Mouse (Mus musculus) large intestine, adult 2 months (tissue): ENCODE results near the gene Fancd2os. TPM values are rescaled to one million over a fixed set of nuclear protein-coding genes. Genes with fewer than 3 reads are reported as not detected.

Experiments used
- DNase-seq: peaks from one replicate; pipeline ENCODE4 v3.0.0-alpha.2; 2012; ENCODE audit warnings: low read depth, low spot score
- WGBS: fragments of 180-500 bp; shearing (Covaris S2); methylation state at CpG from one replicate; pipeline ENCODE4 v1.1.7; 2018; 5-methylcytosine and 5-hydroxymethylcytosine counted together
- polyA plus RNA-seq: library from polyadenylated mRNA; depleted of rRNA; stranded (reverse); fragments of >200 nt; gene quantifications from 2 replicates; pipeline ENCODE4 v1.2.3, GENCODE M21; 2012; rRNA removed

Fancd2os gene
- polyA plus RNA-seq, 1 experiment, result not detected

- no peak for DNase-seq
- WGBS, result 66% methylated on average over 7 of the region's 7 CpGs
Measured at GRCm38 (mm10) chr6:113609293-113609692, 8.8 kb upstream of the Fancd2os start.

DNA sequence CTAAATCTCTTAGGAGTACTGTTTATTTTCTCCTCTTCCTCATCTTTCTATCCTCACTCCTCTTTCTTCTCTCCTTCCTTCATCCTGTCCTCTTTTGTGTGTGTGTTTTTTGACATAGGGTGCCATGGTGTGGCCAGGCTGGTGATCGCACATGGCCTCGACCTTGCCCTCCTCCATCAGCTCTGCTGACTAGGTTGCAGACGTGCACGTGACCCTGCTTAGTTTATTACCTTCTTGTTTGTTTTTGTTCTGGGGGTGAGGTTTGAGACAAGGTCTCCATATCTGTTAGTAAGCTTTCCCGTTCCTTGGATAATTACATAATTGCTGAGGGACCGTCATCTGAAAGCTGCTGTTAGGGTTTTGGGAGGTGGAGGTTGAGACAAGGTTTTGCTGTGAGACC, 8.4 kb upstream of the Fancd2os start:
- 26% methylated on average over 6 of the region's 6 CpGs for WGBS
- DNase-seq, result no peak

DNA sequence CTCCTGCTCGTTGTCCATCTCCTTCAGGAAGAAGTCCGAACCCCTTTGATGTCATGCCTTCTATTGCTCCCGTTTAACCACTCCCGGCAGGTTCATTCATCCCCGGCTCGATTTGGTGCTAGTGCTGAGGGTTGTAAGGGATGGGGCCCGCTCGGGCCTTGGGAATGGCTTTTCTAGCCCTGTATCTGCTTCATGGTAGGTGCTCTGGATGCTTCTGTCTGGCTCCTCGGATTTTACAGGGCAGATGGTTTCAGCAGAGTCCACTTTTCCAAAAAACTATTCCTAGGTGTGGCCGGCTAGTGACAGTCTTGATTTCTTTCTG, 4.7 kb upstream of the Fancd2os start:
- 2% methylated on average over 10 of the region's 10 CpGs for WGBS
- DNase-seq, result no peak

DNA sequence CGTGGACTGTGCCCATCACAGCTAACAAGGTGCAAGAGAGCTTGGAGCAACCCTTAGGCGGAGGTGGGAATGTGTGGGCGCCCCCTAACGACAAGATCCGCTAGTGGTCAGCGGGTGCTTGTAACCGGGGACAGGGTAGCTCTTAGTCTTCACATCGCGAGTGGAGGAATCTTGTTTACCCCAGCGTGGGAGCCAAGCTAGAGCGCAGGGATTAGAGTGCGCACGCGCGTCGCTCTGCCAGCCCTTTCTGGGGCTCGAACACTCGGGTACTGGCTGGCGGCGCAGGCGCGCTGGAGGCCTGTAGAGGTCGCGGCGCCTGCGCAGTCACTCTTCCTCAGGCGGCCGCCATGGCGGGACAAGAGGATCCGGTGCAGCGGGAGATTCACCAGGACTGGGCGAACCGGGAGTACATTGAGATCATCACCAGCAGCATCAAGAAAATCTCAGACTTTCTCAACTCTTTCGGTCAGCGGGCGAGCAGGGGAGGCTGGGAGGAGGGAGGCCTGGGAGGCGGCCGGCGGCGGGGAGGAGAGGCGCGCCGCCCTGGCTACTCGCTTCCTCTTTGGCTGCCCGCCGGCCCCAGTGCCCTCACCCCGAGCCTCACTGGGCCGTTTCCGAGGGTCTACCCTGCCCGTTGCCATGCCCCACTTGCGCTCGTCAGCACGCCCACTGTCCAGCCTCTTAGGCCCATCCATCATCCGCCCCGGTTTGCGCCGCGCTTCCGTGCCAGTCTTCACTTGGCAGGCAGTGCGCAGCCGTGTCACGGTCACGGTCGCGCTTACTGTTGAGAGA, 4.1 kb upstream of the Fancd2os start, which contains the start of gene Brk1:
TSS of gene Brk1 (plus strand) at position 341 of the 792 bp plus-strand sequence.
- under 1% methylated on average over 64 of the region's 65 CpGs for WGBS
- DNase-seq, result peak; percentile 57

DNA sequence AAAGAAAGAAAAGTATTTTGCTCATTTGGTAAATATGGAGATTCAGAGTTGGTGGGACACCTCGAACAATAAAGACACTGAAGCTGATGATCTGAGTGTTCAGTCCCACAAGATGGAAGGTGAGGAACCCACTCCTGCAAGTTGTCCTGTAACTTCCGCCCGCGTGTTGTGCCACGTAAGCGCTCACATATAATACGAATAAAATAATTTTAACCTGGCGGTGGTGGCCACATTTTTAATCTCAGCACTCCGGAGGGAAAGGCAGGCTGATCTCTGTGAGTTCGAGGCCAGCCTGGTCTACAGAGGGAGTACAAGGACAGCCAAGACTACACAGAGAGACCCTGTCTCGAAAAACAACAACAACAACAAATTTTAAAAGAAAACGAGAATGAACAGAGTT, 3.5 kb upstream of the Fancd2os start:
- WGBS, result 65% methylated on average over 12 of the region's 12 CpGs
- DNase-seq, result no peak

DNA sequence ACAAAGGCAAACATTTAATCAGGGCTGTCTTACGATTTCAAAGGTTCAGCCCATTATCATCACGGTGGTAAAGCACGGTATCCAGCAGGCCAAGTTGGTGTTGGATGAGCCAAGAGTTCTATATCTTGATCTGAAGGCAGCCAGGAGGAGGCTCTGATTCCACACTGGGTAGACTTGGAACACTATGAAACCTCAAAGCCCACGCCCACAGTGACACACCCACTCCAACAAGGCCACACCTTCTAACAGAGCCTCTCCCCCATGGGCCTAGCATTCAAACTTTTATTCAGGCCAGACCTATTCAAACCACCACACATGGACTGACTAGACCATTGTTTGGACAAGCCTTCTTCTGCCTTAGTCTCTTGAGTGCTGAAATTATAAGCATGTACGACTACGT, 2.3 kb upstream of the Fancd2os start:
- no peak for DNase-seq
- WGBS, result 78% methylated on average over 6 of the region's 6 CpGs

- no peak for DNase-seq
- WGBS, result 81% methylated on average over 5 of the region's 5 CpGs
Measured at GRCm38 (mm10) chr6:113599833-113600232, 682 bp downstream of the Fancd2os start.

- WGBS, result 87% methylated on average over 4 of the region's 4 CpGs
- DNase-seq, result no peak
Measured at GRCm38 (mm10) chr6:113597945-113598344, 2.6 kb downstream of the Fancd2os start.

GRCm38 (mm10) chr6:113592637-113593036, 7.9 kb downstream of the Fancd2os start:
- WGBS, result 95% methylated on average over 2 of the region's 2 CpGs
- no peak for DNase-seq

GRCm38 (mm10) chr6:113586466-113587183, 13.9 kb downstream of the Fancd2os start:
- no peak for DNase-seq
- 58% methylated on average over 5 of the region's 5 CpGs for WGBS

GRCm38 (mm10) chr6:113585065-113585464, 15.4 kb downstream of the Fancd2os start:
- WGBS, result 90% methylated on average over 5 of the region's 5 CpGs
- no peak for DNase-seq

DNA sequence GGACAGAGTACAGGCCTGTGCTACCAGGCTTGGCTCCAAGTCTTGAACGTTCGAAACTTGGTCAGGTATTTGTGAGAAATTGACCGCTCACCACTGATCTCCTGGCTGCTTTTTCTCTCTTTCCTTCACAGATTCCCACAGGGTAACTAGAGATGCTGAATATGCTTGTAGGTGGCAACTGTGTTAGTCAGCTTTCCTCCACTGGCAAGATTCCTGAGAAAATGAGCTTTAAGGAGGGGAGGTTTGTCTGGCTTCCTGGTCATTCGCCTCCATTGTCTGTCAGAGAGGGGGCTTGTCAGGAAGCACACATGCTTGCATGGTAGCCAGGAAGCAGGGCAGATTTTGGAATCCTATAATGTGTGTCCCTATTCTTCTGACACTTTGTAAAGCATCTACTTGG, 17.5 kb downstream of the Fancd2os start:
- no peak for DNase-seq

DNA sequence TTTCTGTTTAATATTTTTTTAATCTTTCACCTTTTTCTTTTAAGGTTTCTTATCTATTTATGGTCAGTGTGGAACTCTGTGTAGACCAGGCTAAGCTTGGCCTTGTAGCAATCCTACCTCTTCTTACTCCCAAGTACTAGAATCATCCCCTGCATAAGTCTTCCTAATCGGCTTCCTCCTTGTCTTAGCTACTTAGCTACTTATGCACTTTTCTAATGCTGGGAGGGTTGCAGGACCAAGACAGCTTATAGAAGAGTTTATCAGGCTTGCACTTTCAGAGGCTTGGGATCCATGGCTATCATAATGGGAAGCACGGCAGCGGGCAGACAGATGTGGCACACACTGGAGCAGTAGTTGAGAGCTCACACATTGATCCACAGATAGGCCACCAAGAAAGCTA, 21.2 kb downstream of the Fancd2os start:
- 95% methylated on average over 3 of the region's 3 CpGs for WGBS

More for the DNA sequence above, 17.5 kb downstream of the Fancd2os start:
- WGBS, result 85% methylated on average over 4 of the region's 4 CpGs

GRCm38 (mm10) chr6:113576044-113576443, 24.5 kb downstream of the Fancd2os start:
- DNase-seq, result no peak
- WGBS, result over 99% methylated on average over 6 of the region's 6 CpGs

More for the DNA sequence above, 21.2 kb downstream of the Fancd2os start:
- DNase-seq, result no peak

GRCm38 (mm10) chr6:113564557-113564956, 36.0 kb downstream of the Fancd2os start:
- WGBS, result 57% methylated on average over 1 of the region's 1 CpGs
- DNase-seq, result no peak

DNA sequence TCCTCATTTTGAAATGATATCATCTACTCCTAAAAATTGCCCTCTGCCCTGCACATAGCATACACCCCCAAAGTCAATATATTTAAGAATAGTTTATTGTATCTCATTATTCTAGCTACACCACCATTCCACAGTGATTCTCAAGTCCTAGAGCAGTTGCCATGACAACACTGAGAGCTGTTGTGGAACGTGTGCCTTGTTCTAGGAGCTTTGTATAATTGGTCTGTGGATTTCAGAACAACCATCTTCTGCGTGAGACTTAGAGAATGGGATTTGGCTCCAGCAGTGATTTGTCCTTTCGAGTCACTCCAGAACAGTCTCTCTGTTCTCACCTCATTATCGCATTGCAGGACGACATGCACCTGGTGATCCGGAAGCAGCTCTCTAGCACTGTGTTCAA, 40.8 kb downstream of the Fancd2os start:
- WGBS, result 63% methylated on average over 6 of the region's 6 CpGs
- DNase-seq, result no peak

Other genes with a start within 250 kb of the Fancd2os start
- 19.8 and 21.2 TPM in 2 replicates for gene Tada3, start 222.8 kb downstream of the Fancd2os start, polyA plus RNA-seq
- gene Arpc4, start 222.6 kb downstream of the Fancd2os start, polyA plus RNA-seq, result 131 and 134 TPM in 2 replicates
- 13.5 and 15.6 TPM in 2 replicates for gene Ttll3, start 211.5 kb downstream of the Fancd2os start, polyA plus RNA-seq
- gene Rpusd3, start 181.4 kb downstream of the Fancd2os start, polyA plus RNA-seq, result 48.7 and 58.6 TPM in 2 replicates
- 49.1 and 148 TPM in 2 replicates for gene Cidec, start 165.0 kb downstream of the Fancd2os start, polyA plus RNA-seq
- gene Jagn1, start 158.1 kb downstream of the Fancd2os start, polyA plus RNA-seq, result 68.4 and 72.0 TPM in 2 replicates
- gene Il17re, start 142.2 kb downstream of the Fancd2os start, polyA plus RNA-seq, result 4.8 and 7.5 TPM in 2 replicates
- gene Il17rc, start 129.3 kb downstream of the Fancd2os start, polyA plus RNA-seq, result 341 and 416 TPM in 2 replicates
- 11.9 and 12.3 TPM in 2 replicates for gene Creld1, start 117.4 kb downstream of the Fancd2os start, polyA plus RNA-seq
- 0.01 TPM in 1 of 2 replicates, not detected in the other for gene Prrt3, start 98.8 kb downstream of the Fancd2os start, polyA plus RNA-seq
- gene Emc3, start 69.1 kb downstream of the Fancd2os start, polyA plus RNA-seq, result 37.7 and 46.5 TPM in 2 replicates
- 2.2 and 4.2 TPM in 2 replicates for gene Fancd2, start 69.0 kb downstream of the Fancd2os start, polyA plus RNA-seq
- 138 and 168 TPM in 2 replicates for gene Brk1, start 4.1 kb upstream of the Fancd2os start, polyA plus RNA-seq
- gene Vhl, start 23.2 kb upstream of the Fancd2os start, polyA plus RNA-seq, result 14.7 and 14.9 TPM in 2 replicates
- gene Irak2, start 37.8 kb upstream of the Fancd2os start, polyA plus RNA-seq, result 39.6 and 85.3 TPM in 2 replicates
- gene Tatdn2, start 96.3 kb upstream of the Fancd2os start, polyA plus RNA-seq, result 27.7 and 29.0 TPM in 2 replicates
- gene Ghrl, start 119.2 kb upstream of the Fancd2os start, polyA plus RNA-seq, result 9.0 and 16.2 TPM in 2 replicates
- gene Sec13, start 140.0 kb upstream of the Fancd2os start, polyA plus RNA-seq, result 261 and 306 TPM in 2 replicates